In genomic region chr6:54816388-54817065, GRCm38 (mm10) we compare ENCODE assay signal across 8 mouse cellular contexts. TPM values are rescaled to one million over a fixed set of nuclear protein-coding genes. Genes with fewer than 3 reads are reported as not detected.
DNase-seq lines count a peak whose midpoint lies in the region; ATAC-seq lines count a peak whose summit lies in the region.

TSS of gene Znrf2 (plus strand) at chr6:54816916.

- H3K36me3 ChIP-seq in heart, embryonic 10.5 days = no peaks in the 10 kb centered on the region
- no peaks in the 10 kb centered on the region for H3K36me3 ChIP-seq in kidney, embryonic 15.5 days

- peak within 1 kb of the TSS; percentile 68 for H3K4me2 ChIP-seq in kidney, embryonic 15.5 days

- peaks cover 35% of the 10 kb centered on the region; the same call in 1 of the 2 replicates for H3K4me1 ChIP-seq in heart, embryonic 10.5 days
- H3K4me1 ChIP-seq in kidney, embryonic 15.5 days = peaks cover 36% of the 10 kb centered on the region

- H3K27me3 ChIP-seq in heart, embryonic 10.5 days (ENCODE audit: insufficient read depth, poor library complexity, severe bottlenecking) = 0 out of 2 replicates have a peak, but pooled peaks cover 5% of the 10 kb centered on the region
- H3K27me3 ChIP-seq in kidney, embryonic 15.5 days = no peaks in the 10 kb centered on the region

- H3K9ac ChIP-seq in kidney, embryonic 15.5 days = peak within 1 kb of the TSS; percentile 94

- peak within 1 kb of the TSS; percentile 95 for H3K27ac ChIP-seq in heart, embryonic 10.5 days
- peak within 1 kb of the TSS; percentile 97 for H3K27ac ChIP-seq in kidney, embryonic 15.5 days

- no peaks in the 10 kb centered on the region for H3K9me3 ChIP-seq in heart, embryonic 10.5 days
- no peaks in the 10 kb centered on the region for H3K9me3 ChIP-seq in kidney, embryonic 15.5 days (replicated peaks)

- ATAC-seq in erythroblast, adult 5-6 weeks (replicated peaks; ENCODE audit: low FRiP score, poor library complexity, severe bottlenecking) = peak; percentile 95
- ATAC-seq in kidney, embryonic 15.5 days (replicated peaks; ENCODE audit: low FRiP score) = peak; percentile 99
- peak; percentile 89 for ATAC-seq in monocyte, adult 5-6 weeks (replicated peaks; ENCODE audit: insufficient number of reproducible peaks, low FRiP score, low TSS enrichment, poor library complexity, severe bottlenecking)

- peak within 1 kb of the TSS; percentile 84 for H3K4me3 ChIP-seq in heart, embryonic 10.5 days
- H3K4me3 ChIP-seq in kidney, embryonic 15.5 days (replicated peaks) = peak within 1 kb of the TSS; percentile 88

- whole genome bisulfite sequencing in heart, embryonic 10.5 days = 2% methylated on average over 88 of the region's 88 CpGs
- WGBS in kidney, embryonic 15.5 days = under 1% methylated on average over 81 of the region's 88 CpGs

- peak; percentile 93 to 94 for DNase-seq in B cell, adult 2 months
- DNase-seq in brain, adult 2 months (ENCODE audit: low read depth, low spot score) = peak; percentile 99
- peak; percentile 99 for DNase-seq in heart, embryonic 10.5 days (ENCODE audit: low spot score)
- peak; percentile 99 for DNase-seq in liver
- peak; percentile 92 to 93 for DNase-seq in spleen, postnatal 4 days (ENCODE audit: low spot score in 2 of 2)

RNA-seq across cellular contexts. Expression of gene Znrf2, which starts in this region (rescaled TPM):
- 14.4 and 19.4 TPM in 2 replicates for total RNA-seq in erythroblast, adult 5-6 weeks (2015; ENCODE audit: low replicate concordance)
- total RNA-seq in erythroblast, adult 5-6 weeks (2017; ENCODE audit: low replicate concordance) = 11.4 and 16.2 TPM in 2 replicates
- 2.1 and 2.9 TPM in 2 replicates for polyA plus RNA-seq in heart, embryonic 10.5 days (2016; fragmentation: Nextera tagmentation; extraction: Ambion mirVana)
- 4.1 and 4.3 TPM in 2 replicates for polyA plus RNA-seq in kidney, embryonic 15.5 days (2015; fragmentation: Nextera tagmentation; extraction: Ambion mirVana)
- 73.5 to 140 TPM (median 84.1 TPM) in 3 replicates for total RNA-seq in monocyte, adult 5-6 weeks (2017)

Comparison
In these comparisons a context has a peak if more than half of its experiments do, and no peak if none do; other contexts are left out.
1. Peak in every context shown above with its lines: DNase-seq, ATAC-seq, H3K4me3 ChIP-seq and H3K27ac ChIP-seq.